Mouse (Mus musculus): Measurements from ENCODE around the gene Ube2m. TPM values are rescaled to one million over a fixed set of nuclear protein-coding genes. Genes with fewer than 3 reads are reported as not detected.

The Ube2m gene
- polyA plus RNA-seq, 1 experiment from 2014 or later = 194 TPM

DNA sequence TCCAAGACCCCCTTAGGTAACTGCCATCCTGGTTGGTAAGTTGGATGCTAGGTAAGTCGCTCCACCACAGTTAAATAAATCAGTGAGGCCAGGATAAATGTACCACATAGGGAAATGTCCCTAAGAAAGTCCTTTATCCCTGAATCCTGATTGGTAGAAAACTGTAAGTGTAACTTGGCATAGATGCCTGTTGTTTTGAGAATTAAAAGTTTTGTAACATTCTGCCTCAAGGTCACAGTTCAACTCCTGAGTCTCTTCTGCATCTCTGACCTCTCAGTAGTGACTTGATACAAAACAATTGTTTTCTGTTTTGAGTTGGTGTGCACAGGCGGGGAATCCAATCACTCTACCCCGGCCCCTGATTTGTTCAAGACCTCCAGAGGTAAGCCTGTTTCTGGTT lies 39.2 kb downstream of the Ube2m start, which contains the start of gene Trim28:
Gene Trim28 (plus strand): TSS at position 264 of the 400 bp plus-strand sequence.
- Histone ChIP-seq H3K9me3 (ENCODE audit: control insufficient read depth, low read length) (no peaks in the 10 kb centered on the region), H3K4me2 (ENCODE audit: low read depth) (no peak within 1 kb of the TSS)

DNA sequence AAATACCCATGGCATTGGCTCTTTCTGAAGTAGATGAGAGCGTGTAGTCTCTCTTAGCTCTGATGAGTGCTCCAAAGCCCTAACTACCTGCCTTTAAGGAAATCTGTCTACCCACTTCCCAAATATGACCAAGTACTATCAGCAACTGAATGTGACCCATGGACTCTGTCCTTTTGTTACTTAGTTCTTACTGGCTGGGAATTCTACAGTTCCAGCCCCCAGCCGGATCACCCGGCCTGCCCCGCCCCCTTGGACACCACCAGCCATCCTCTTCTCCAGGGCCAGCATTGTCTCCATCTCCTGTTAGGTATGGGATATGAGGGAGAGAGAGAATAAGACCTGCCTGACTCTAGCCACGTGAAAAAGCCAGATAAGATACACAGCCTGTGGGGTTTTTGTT lies 40.0 kb downstream of the Ube2m start, which contains the start of gene Slc27a5:
Gene Slc27a5 (minus strand): TSS at position 140 of the 400 bp plus-strand sequence.
- H3K27ac ChIP-seq (ENCODE audit: low read depth, low read length) = no peak within 1 kb of the TSS
- no peak for DNase-seq (ENCODE audit: low spot score)
- H3K4me3 ChIP-seq (ENCODE audit: low read depth, low read length) = no peak within 1 kb of the TSS
- H3K4me2 ChIP-seq (ENCODE audit: low read depth) = no peak within 1 kb of the TSS
- H3K36me3 ChIP-seq (ENCODE audit: control insufficient read depth, insufficient read depth, low read length) = no peaks in the 10 kb centered on the region
- H3K4me1 ChIP-seq (ENCODE audit: control insufficient read depth, insufficient read depth, low read length) = no peaks in the 10 kb centered on the region
- 84% methylated on average over 5 of the region's 5 CpGs for WGBS
- H3K27me3 ChIP-seq (ENCODE audit: control insufficient read depth, insufficient read depth, low read length) = no peaks in the 10 kb centered on the region
- no peak within 1 kb of the TSS for H3K9ac ChIP-seq (ENCODE audit: low read length)
- no peaks in the 10 kb centered on the region for H3K9me3 ChIP-seq (ENCODE audit: control insufficient read depth, low read length)
- ATAC-seq (ENCODE audit: insufficient read depth, low FRiP score, low TSS enrichment) = no peak

More for the DNA sequence above, 39.2 kb downstream of the Ube2m start, which contains the start of gene Trim28:
- Histone ChIP-seq H3K9ac (ENCODE audit: low read length) (no peak within 1 kb of the TSS), H3K27ac (ENCODE audit: low read depth, low read length) (no peak within 1 kb of the TSS), H3K36me3 (ENCODE audit: control insufficient read depth, insufficient read depth, low read length) (no peaks in the 10 kb centered on the region), H3K4me3 (ENCODE audit: low read depth, low read length) (no peak within 1 kb of the TSS), H3K4me1 (ENCODE audit: control insufficient read depth, insufficient read depth, low read length) (no peaks in the 10 kb centered on the region), H3K27me3 (ENCODE audit: control insufficient read depth, insufficient read depth, low read length) (no peaks in the 10 kb centered on the region)
- WGBS = 85% methylated on average over 3 of the region's 3 CpGs
- DNase-seq (ENCODE audit: low spot score) (no peak), ATAC-seq (ENCODE audit: insufficient read depth, low FRiP score, low TSS enrichment) (no peak)

DNA sequence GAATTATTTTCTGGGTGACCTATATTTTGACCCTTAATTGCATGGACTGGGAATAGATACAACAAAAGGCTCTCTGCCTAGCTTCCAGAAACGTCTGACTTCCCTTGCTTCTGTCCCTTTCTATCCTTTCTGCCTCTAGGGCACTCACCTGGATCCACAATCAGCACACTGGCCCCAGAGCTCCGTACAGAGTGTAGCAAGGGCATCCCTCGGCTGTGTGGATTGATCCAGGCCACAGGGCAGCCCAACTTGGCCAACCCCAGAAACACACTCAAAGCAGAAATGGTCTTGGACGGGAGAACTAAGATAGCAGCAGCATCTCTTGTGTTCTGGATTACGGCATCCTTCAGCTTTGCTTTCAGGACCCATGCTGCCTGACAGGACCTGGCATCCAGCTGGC lies 40.8 kb downstream of the Ube2m start:
- 70% methylated on average over 5 of the region's 5 CpGs for WGBS
- Histone ChIP-seq H3K4me3 (ENCODE audit: low read depth, low read length) (no peak overlapping the region), H3K4me2 (ENCODE audit: low read depth) (no peak overlapping the region), H3K9me3 (ENCODE audit: control insufficient read depth, low read length) (no peaks in the 10 kb centered on the region), H3K4me1 (ENCODE audit: control insufficient read depth, insufficient read depth, low read length) (no peaks in the 10 kb centered on the region), H3K27me3 (ENCODE audit: control insufficient read depth, insufficient read depth, low read length) (no peaks in the 10 kb centered on the region), H3K9ac (ENCODE audit: low read length) (no peak overlapping the region), H3K27ac (ENCODE audit: low read depth, low read length) (no peak overlapping the region), H3K36me3 (ENCODE audit: control insufficient read depth, insufficient read depth, low read length) (no peaks in the 10 kb centered on the region)
- ATAC-seq (ENCODE audit: insufficient read depth, low FRiP score, low TSS enrichment) (no peak), DNase-seq (ENCODE audit: low spot score) (no peak)

DNA sequence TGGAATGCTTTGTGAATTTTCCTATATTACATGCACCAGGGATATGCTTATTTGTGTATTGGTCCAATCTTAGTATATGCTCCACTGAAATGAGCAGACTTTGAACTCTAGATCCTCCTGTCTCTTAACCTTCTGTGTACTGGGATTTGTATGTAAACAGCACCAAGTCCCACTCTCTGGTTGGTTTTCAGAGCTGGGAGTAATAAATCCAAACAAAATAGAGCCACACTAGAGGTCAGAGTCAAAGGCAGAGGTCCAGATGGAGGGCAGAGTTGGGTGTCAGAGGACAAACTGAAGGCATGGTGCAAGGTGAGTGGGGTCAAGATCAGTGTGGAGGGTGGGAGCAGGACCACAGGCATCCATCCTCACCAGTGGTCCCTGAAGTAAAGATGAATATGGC lies 42.2 kb downstream of the Ube2m start:
- Histone ChIP-seq H3K27me3 (ENCODE audit: control insufficient read depth, insufficient read depth, low read length) (no peaks in the 10 kb centered on the region), H3K4me1 (ENCODE audit: control insufficient read depth, insufficient read depth, low read length) (no peaks in the 10 kb centered on the region), H3K9ac (ENCODE audit: low read length) (no peak overlapping the region), H3K9me3 (ENCODE audit: control insufficient read depth, low read length) (no peaks in the 10 kb centered on the region), H3K4me2 (ENCODE audit: low read depth) (no peak overlapping the region), H3K36me3 (ENCODE audit: control insufficient read depth, insufficient read depth, low read length) (no peaks in the 10 kb centered on the region), H3K4me3 (ENCODE audit: low read depth, low read length) (no peak overlapping the region), H3K27ac (ENCODE audit: low read depth, low read length) (no peak overlapping the region)
- ATAC-seq (ENCODE audit: insufficient read depth, low FRiP score, low TSS enrichment) (no peak), DNase-seq (ENCODE audit: low spot score) (no peak)

DNA sequence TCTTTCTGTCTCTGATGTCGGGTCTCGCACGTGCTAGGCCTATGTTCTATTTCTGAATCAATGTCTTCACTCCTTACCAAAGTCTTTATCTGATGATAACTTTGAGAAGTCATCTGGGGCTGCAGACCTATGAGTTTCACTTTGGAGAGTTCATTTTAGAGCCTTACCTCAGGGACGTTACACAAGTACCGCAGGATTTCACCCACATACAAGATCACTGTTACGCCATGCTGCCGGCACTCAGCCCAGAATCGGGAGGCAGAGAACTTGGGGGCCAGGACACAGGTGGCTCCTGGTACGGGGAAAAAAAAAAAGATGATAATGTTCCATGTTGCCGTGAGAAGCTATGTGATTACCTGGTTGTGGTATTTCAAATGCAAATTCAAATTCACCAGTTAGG lies 44.9 kb downstream of the Ube2m start:
- H3K36me3 ChIP-seq (ENCODE audit: control insufficient read depth, insufficient read depth, low read length) = no peaks in the 10 kb centered on the region
- no peak for DNase-seq (ENCODE audit: low spot score)
- H3K27ac ChIP-seq (ENCODE audit: low read depth, low read length) = no peak overlapping the region

DNA sequence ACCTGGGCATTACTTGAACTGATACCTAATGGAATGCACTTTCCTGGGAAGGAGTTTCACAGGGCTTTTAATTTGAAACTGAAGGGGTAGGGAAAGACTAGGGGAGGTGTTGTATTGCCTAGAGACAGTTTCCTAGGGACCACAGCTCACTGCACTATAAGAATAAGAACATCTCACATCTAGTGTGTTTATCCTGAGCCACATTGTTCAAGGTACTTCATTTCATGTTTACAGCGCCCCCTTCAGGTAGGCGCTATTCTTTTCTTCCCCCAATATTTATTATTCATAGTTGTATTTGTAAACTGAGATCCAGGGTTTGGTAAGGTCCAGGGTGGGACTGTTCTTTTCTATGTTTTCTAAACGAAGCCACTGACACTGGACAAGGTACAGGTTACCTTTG lies 45.9 kb downstream of the Ube2m start:
- no peak overlapping the region for H3K9ac ChIP-seq (ENCODE audit: low read length)
- H3K27me3 ChIP-seq (ENCODE audit: control insufficient read depth, insufficient read depth, low read length) = no peaks in the 10 kb centered on the region
- no peaks in the 10 kb centered on the region for H3K36me3 ChIP-seq (ENCODE audit: control insufficient read depth, insufficient read depth, low read length)
- no peaks in the 10 kb centered on the region for H3K4me1 ChIP-seq (ENCODE audit: control insufficient read depth, insufficient read depth, low read length)
- ATAC-seq (ENCODE audit: insufficient read depth, low FRiP score, low TSS enrichment) (no peak), DNase-seq (ENCODE audit: low spot score) (no peak)
- H3K27ac ChIP-seq (ENCODE audit: low read depth, low read length) = no peak overlapping the region
- 8% methylated on average over 3 of the region's 3 CpGs for WGBS
- H3K4me2 ChIP-seq (ENCODE audit: low read depth) = no peak overlapping the region
- H3K4me3 ChIP-seq (ENCODE audit: low read depth, low read length) = no peak overlapping the region
- no peaks in the 10 kb centered on the region for H3K9me3 ChIP-seq (ENCODE audit: control insufficient read depth, low read length)

More for the DNA sequence above, 44.9 kb downstream of the Ube2m start:
- no peaks in the 10 kb centered on the region for H3K27me3 ChIP-seq (ENCODE audit: control insufficient read depth, insufficient read depth, low read length)
- no peak overlapping the region for H3K4me3 ChIP-seq (ENCODE audit: low read depth, low read length)
- H3K9ac ChIP-seq (ENCODE audit: low read length) = no peak overlapping the region
- H3K4me1 ChIP-seq (ENCODE audit: control insufficient read depth, insufficient read depth, low read length) = no peaks in the 10 kb centered on the region
- 87% methylated on average over 10 of the region's 10 CpGs for WGBS
- no peak overlapping the region for H3K4me2 ChIP-seq (ENCODE audit: low read depth)
- no peaks in the 10 kb centered on the region for H3K9me3 ChIP-seq (ENCODE audit: control insufficient read depth, low read length)
- ATAC-seq (ENCODE audit: insufficient read depth, low FRiP score, low TSS enrichment) = no peak

DNA sequence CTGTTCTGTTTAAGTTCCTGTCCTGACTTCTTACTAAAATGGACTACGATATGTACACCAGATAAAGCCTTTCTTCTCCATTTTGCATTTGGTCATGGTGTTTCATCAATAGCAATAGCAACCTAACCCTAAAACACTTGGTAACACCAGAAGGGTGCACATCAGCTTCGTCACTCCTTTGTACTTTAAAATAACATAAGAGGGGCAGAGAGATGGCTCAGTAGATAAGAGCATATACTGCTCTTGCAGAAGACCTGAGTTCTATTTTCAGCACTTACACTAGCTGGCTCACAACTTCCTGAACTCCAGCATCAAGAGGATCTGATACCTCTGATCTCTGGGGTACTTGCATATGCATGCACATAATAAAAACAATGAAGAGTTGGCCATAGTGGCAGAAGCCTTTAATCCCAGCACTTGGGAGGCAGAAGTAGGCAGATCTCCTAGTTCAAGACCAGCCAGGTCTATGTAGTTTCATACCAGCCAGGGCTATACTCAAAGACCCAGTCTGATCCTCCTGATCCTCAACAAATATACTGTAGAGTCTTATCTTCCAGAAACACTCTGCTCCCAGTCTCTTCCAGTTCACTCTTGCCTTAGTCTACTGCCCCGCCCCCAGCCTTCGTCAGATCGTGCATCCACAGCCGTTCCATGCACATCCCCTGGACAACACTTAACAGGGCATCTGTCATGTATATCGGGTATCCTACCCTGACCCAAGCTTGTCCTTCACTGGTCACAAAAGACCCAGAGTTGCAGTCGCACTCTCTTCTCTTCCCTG lies 50.5 kb downstream of the Ube2m start:
- Histone ChIP-seq H3K4me1 (ENCODE audit: control insufficient read depth, insufficient read depth, low read length) (no peaks in the 10 kb centered on the region), H3K36me3 (ENCODE audit: control insufficient read depth, insufficient read depth, low read length) (no peaks in the 10 kb centered on the region), H3K27ac (ENCODE audit: low read depth, low read length) (no peak overlapping the region), H3K4me2 (ENCODE audit: low read depth) (no peak overlapping the region), H3K4me3 (ENCODE audit: low read depth, low read length) (no peak overlapping the region), H3K9me3 (ENCODE audit: control insufficient read depth, low read length) (no peaks in the 10 kb centered on the region), H3K9ac (ENCODE audit: low read length) (no peak overlapping the region), H3K27me3 (ENCODE audit: control insufficient read depth, insufficient read depth, low read length) (no peaks in the 10 kb centered on the region)
- ATAC-seq (ENCODE audit: insufficient read depth, low FRiP score, low TSS enrichment) = no peak
- no peak for DNase-seq (ENCODE audit: low spot score)
- 86% methylated on average over 8 of the region's 8 CpGs for WGBS

DNA sequence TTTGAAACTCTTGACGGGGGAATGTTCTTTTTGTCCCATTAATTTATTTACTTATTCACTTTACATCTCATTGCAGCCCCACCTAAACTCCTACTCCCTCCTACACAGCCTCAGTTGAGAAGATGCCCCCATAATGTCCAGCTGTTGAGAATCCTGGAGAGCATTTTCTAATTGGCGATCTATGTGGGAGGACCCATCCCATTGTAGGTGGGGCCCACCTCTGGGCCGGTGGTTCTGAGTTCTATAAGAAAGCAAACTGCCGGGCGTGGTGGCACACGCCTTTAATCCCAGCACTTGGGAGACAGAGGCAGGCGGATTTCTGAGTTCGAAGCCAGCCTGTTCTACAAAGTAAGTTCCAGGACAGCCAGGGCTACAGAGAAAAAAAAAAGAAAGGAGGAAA lies 51.2 kb downstream of the Ube2m start:
- 92% methylated on average over 8 of the region's 8 CpGs for WGBS
- H3K27me3 ChIP-seq (ENCODE audit: control insufficient read depth, insufficient read depth, low read length) = no peaks in the 10 kb centered on the region
- H3K4me2 ChIP-seq (ENCODE audit: low read depth) = no peak overlapping the region
- H3K36me3 ChIP-seq (ENCODE audit: control insufficient read depth, insufficient read depth, low read length) = no peaks in the 10 kb centered on the region
- H3K4me3 ChIP-seq (ENCODE audit: low read depth, low read length) = no peak overlapping the region
- no peak overlapping the region for H3K27ac ChIP-seq (ENCODE audit: low read depth, low read length)
- no peaks in the 10 kb centered on the region for H3K4me1 ChIP-seq (ENCODE audit: control insufficient read depth, insufficient read depth, low read length)
- ATAC-seq (ENCODE audit: insufficient read depth, low FRiP score, low TSS enrichment) = no peak
- H3K9ac ChIP-seq (ENCODE audit: low read length) = no peak overlapping the region
- DNase-seq (ENCODE audit: low spot score) = no peak
- H3K9me3 ChIP-seq (ENCODE audit: control insufficient read depth, low read length) = no peaks in the 10 kb centered on the region

DNA sequence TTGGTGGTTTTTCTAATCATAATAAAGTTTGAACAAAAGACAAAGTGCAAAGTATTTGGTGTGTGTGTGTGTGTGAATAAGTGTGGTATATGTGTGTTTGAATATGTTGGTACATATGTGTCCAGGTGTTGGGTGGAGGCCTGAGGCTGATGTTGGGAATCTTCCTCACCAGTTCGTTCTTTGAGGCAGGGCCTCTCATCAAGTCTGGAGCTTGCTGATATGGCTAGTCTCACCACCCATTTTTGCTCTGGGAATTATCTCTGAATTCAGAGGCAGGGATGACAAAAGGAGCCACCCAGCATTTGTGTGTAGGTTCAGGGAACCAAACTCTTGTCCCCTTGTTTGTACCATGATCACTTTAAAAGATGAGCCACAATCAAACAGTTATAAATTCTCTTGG lies 52.4 kb downstream of the Ube2m start:
- Histone ChIP-seq H3K4me2 (ENCODE audit: low read depth) (no peak overlapping the region), H3K27me3 (ENCODE audit: control insufficient read depth, insufficient read depth, low read length) (no peaks in the 10 kb centered on the region), H3K36me3 (ENCODE audit: control insufficient read depth, insufficient read depth, low read length) (no peaks in the 10 kb centered on the region), H3K9ac (ENCODE audit: low read length) (no peak overlapping the region), H3K9me3 (ENCODE audit: control insufficient read depth, low read length) (no peaks in the 10 kb centered on the region), H3K4me3 (ENCODE audit: low read depth, low read length) (no peak overlapping the region), H3K4me1 (ENCODE audit: control insufficient read depth, insufficient read depth, low read length) (no peaks in the 10 kb centered on the region), H3K27ac (ENCODE audit: low read depth, low read length) (no peak overlapping the region)
- DNase-seq (ENCODE audit: low spot score) (no peak), ATAC-seq (ENCODE audit: insufficient read depth, low FRiP score, low TSS enrichment) (no peak)
- WGBS = 96% methylated on average over 1 of the region's 1 CpGs
